Mouse (Mus musculus) cerebellum, postnatal 25 days (tissue): ENCODE measurements around the gene Gpr108.
"Not testable (repeated sequence)": the region's sequence is repeated elsewhere in the genome, so short reads cannot be mapped to it uniquely, and the experiment has no call there.

Experiments used
- DNase-seq, 2 experiments: peaks; one replicate each; pipeline ENCODE4 v3.0.0; 2021; ENCODE audit warnings: mixed read lengths in 2 of 2

The Gpr108 gene

GRCm38 (mm10) chr17:57248201-57248699 lies at the start of gene Gpr108:
Gene Gpr108, minus strand, starts transcription at chr17:57248446.
- peak; percentile 85 to 90 for DNase-seq

GRCm38 (mm10) chr17:57297040-57297439 lies 48.8 kb upstream of the Gpr108 start:
- no peak for DNase-seq

GRCm38 (mm10) chr17:57295935-57296334 lies 47.7 kb upstream of the Gpr108 start:
- no peak for DNase-seq

GRCm38 (mm10) chr17:57292968-57293367 lies 44.7 kb upstream of the Gpr108 start:
- DNase-seq: no peak

- DNase-seq: no peak
Measured at GRCm38 (mm10) chr17:57292302-57292701, 44.1 kb upstream of the Gpr108 start.

- DNase-seq: no peak
Measured at GRCm38 (mm10) chr17:57290671-57291055, 42.4 kb upstream of the Gpr108 start.

GRCm38 (mm10) chr17:57290001-57290670 lies 41.9 kb upstream of the Gpr108 start:
- no peak for DNase-seq

GRCm38 (mm10) chr17:57289252-57289651 lies 41.0 kb upstream of the Gpr108 start:
- DNase-seq: no peak

GRCm38 (mm10) chr17:57286718-57287355 lies 38.6 kb upstream of the Gpr108 start:
- DNase-seq: no peak

GRCm38 (mm10) chr17:57285077-57285476 lies 36.8 kb upstream of the Gpr108 start:
- DNase-seq: no peak

- no peak for DNase-seq
Measured at GRCm38 (mm10) chr17:57283906-57284305, 35.7 kb upstream of the Gpr108 start.

- no peak for DNase-seq
Measured at GRCm38 (mm10) chr17:57280411-57280810, 32.2 kb upstream of the Gpr108 start.

GRCm38 (mm10) chr17:57279591-57280224 lies 31.5 kb upstream of the Gpr108 start:
- DNase-seq: no peak

- no peak for DNase-seq
Measured at GRCm38 (mm10) chr17:57278943-57279590, 30.8 kb upstream of the Gpr108 start, which contains the start of gene Vav1. Gene Vav1, plus strand, starts transcription at chr17:57279100.

- DNase-seq: no peak
Measured at GRCm38 (mm10) chr17:57278537-57278936, 30.3 kb upstream of the Gpr108 start.

- not testable (repeated sequence) for DNase-seq
Measured at GRCm38 (mm10) chr17:57277598-57278261, 29.5 kb upstream of the Gpr108 start.

GRCm38 (mm10) chr17:57276634-57277121 lies 28.4 kb upstream of the Gpr108 start:
- peak; percentile 78 to 83 for DNase-seq

- peak; percentile 26 to 28 for DNase-seq
Measured at GRCm38 (mm10) chr17:57275997-57276351, 27.7 kb upstream of the Gpr108 start.

- peak; percentile 85 to 92 for DNase-seq
Measured at GRCm38 (mm10) chr17:57275111-57275996, 27.1 kb upstream of the Gpr108 start.

GRCm38 (mm10) chr17:57274686-57275085 lies 26.4 kb upstream of the Gpr108 start:
- peak in 1 of 2 experiments; percentile 25 for DNase-seq

GRCm38 (mm10) chr17:57273846-57274245 lies 25.6 kb upstream of the Gpr108 start:
- DNase-seq: no peak
